Comparison of ENCODE assay signal across 26 mouse cellular contexts in the genomic region with DNA sequence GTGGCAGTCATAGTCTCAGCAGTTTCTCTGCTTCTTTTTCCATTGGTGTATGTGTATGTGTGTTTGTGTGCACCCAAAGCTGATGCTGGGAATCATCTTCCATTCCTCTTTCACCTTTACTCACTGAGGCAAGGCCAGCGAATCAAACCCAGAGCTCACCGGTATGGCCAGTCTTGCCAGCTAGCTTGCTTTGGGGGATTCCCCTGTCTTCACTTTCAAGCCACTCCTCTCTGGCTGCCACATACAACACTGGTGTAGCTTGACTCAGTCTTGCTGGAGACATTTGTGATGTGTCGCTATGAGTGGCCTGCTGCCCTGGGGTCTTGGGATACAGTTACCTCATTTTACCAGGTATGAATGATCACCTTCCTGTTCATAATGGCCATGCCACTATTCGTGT. TPM values are rescaled to one million over a fixed set of nuclear protein-coding genes. Genes with fewer than 3 reads are reported as not detected.
DNase-seq lines count a peak whose midpoint lies in the region; ATAC-seq and TF ChIP-seq lines count a peak whose summit lies in the region.
"Had no signal": no experiment of that assay in that cellular context is flagged by ENCODE, and none has a peak within 500 bp of the region (broad histone marks: within the 10 kb centered on the region; RNA-seq: fewer than 3 reads in every experiment).

No protein-coding gene starts in this region.

- WGBS in embryonic facial prominence, embryonic 14.5 days = 78% methylated on average over 4 of the region's 4 CpGs
- 83% methylated on average over 4 of the region's 4 CpGs for WGBS in embryonic facial prominence, embryonic 10.5 days
- WGBS in heart, embryonic 10.5 days = 79% methylated on average over 4 of the region's 4 CpGs
- 80% methylated on average over 4 of the region's 4 CpGs for WGBS in lung, postnatal 0 days
- 59% methylated on average over 4 of the region's 4 CpGs for WGBS in embryonic facial prominence, embryonic 15.5 days

- H3K27ac ChIP-seq in embryonic facial prominence, embryonic 14.5 days (replicated peaks; ENCODE audit: low read depth, low read length) = no peak overlapping the region
- H3K27ac ChIP-seq in embryonic facial prominence, embryonic 10.5 days (replicated peaks) = no peak overlapping the region
- no peak overlapping the region for H3K27ac ChIP-seq in heart, embryonic 10.5 days
- H3K27ac ChIP-seq in lung, postnatal 0 days (ENCODE audit: low read length) = no peak overlapping the region
- peak overlapping the region; percentile 60; the same call in 1 of the 2 replicates for H3K27ac ChIP-seq in embryonic facial prominence, embryonic 15.5 days (replicated peaks)
- H3K27ac ChIP-seq: heart, embryonic 15.5 days; hindbrain, embryonic 12.5 days; hindbrain, embryonic 15.5 days had no signal

- no peak for ATAC-seq in embryonic facial prominence, embryonic 14.5 days (ENCODE audit: low read depth)
- ATAC-seq in lung, postnatal 0 days = no peak
- no peak for ATAC-seq in embryonic facial prominence, embryonic 15.5 days (ENCODE audit: insufficient number of reproducible peaks, low FRiP score, low TSS enrichment, low read depth)
- ATAC-seq: forebrain, embryonic 14.5 days; forebrain, postnatal 0 days had no signal

- peaks cover 9% of the 10 kb centered on the region; the same call in 1 of the 2 replicates for H3K4me1 ChIP-seq in embryonic facial prominence, embryonic 14.5 days (ENCODE audit: control insufficient read depth, insufficient read depth, low read length)
- H3K4me1 ChIP-seq in embryonic facial prominence, embryonic 10.5 days = no peaks in the 10 kb centered on the region; the same call in 1 of the 2 replicates
- no peaks in the 10 kb centered on the region for H3K4me1 ChIP-seq in heart, embryonic 10.5 days
- no peaks in the 10 kb centered on the region for H3K4me1 ChIP-seq in lung, postnatal 0 days (ENCODE audit: insufficient read depth, low read depth, low read length)
- peaks cover 25% of the 10 kb centered on the region for H3K4me1 ChIP-seq in embryonic facial prominence, embryonic 15.5 days
- H3K4me1 ChIP-seq: heart, embryonic 12.5 days; heart, embryonic 15.5 days had no signal

- intact Hi-C loops in heart, postnatal 14 days (cut with DNase I) = no loop called here

- H3K36me3 ChIP-seq in embryonic facial prominence, embryonic 14.5 days (ENCODE audit: control insufficient read depth, insufficient read depth, low read length) = no peaks in the 10 kb centered on the region
- H3K36me3 ChIP-seq in embryonic facial prominence, embryonic 10.5 days (replicated peaks) = no peaks in the 10 kb centered on the region
- no peaks in the 10 kb centered on the region for H3K36me3 ChIP-seq in heart, embryonic 10.5 days
- no peaks in the 10 kb centered on the region for H3K36me3 ChIP-seq in lung, postnatal 0 days (ENCODE audit: insufficient read depth, low read length)
- no peaks in the 10 kb centered on the region for H3K36me3 ChIP-seq in embryonic facial prominence, embryonic 15.5 days
- H3K36me3 ChIP-seq: embryonic facial prominence, embryonic 13.5 days; heart, embryonic 12.5 days; heart, embryonic 15.5 days; hindbrain, embryonic 12.5 days had no signal

- no peak for TF ChIP-seq CTCF in lung, postnatal 0 days (IDR thresholded peaks at IDR 0.05)

- H3K4me3 ChIP-seq in embryonic facial prominence, embryonic 14.5 days (ENCODE audit: low read depth, low read length) = no peak overlapping the region
- H3K4me3 ChIP-seq in embryonic facial prominence, embryonic 10.5 days = no peak overlapping the region
- H3K4me3 ChIP-seq in heart, embryonic 10.5 days = no peak overlapping the region
- H3K4me3 ChIP-seq in lung, postnatal 0 days (ENCODE audit: low read depth, low read length) = no peak overlapping the region
- H3K4me3 ChIP-seq in embryonic facial prominence, embryonic 15.5 days (replicated peaks) = no peak overlapping the region
- H3K4me3 ChIP-seq: embryonic facial prominence, embryonic 13.5 days; heart, embryonic 12.5 days; heart, embryonic 15.5 days; hindbrain, embryonic 12.5 days; hindbrain, embryonic 15.5 days had no signal

- peak; percentile 21 for DNase-seq in embryonic facial prominence, embryonic 14.5 days (ENCODE audit: low spot score)
- no peak for DNase-seq in embryonic facial prominence, embryonic 10.5 days (ENCODE audit: low spot score)
- peak; percentile 43 for DNase-seq in heart, embryonic 10.5 days (ENCODE audit: low spot score)
- DNase-seq in heart, postnatal 14 days = no peak
- DNase-seq in lung, postnatal 0 days (ENCODE audit: low spot score) = peak; percentile 23
- DNase-seq in lung, postnatal 14 days = no peak
- no peak for DNase-seq in left cerebral cortex, adult 11 months (ENCODE audit: low spot score)
- DNase-seq: B cell, adult 2 months; cerebellum, adult 11 months; cerebellum, adult 2 months; cerebellum, adult 9-11 months; cerebellum, postnatal 25 days; forebrain, postnatal 0 days; gastrocnemius, postnatal 36 days; heart, postnatal 10 days had no signal

- no peak overlapping the region for H3K4me2 ChIP-seq in embryonic facial prominence, embryonic 14.5 days (ENCODE audit: low read depth, low read length)
- H3K4me2 ChIP-seq in lung, postnatal 0 days (replicated peaks; ENCODE audit: low read depth, low read length) = no peak overlapping the region
- H3K4me2 ChIP-seq in embryonic facial prominence, embryonic 15.5 days (replicated peaks) = no peak overlapping the region
- H3K4me2 ChIP-seq: embryonic facial prominence, embryonic 13.5 days; heart, embryonic 12.5 days; heart, embryonic 15.5 days; hindbrain, embryonic 12.5 days; hindbrain, embryonic 15.5 days had no signal

- no peaks in the 10 kb centered on the region for H3K9me3 ChIP-seq in embryonic facial prominence, embryonic 14.5 days (ENCODE audit: control insufficient read depth, low read length)
- no peaks in the 10 kb centered on the region for H3K9me3 ChIP-seq in embryonic facial prominence, embryonic 10.5 days
- H3K9me3 ChIP-seq in heart, embryonic 10.5 days = no peaks in the 10 kb centered on the region
- no peaks in the 10 kb centered on the region for H3K9me3 ChIP-seq in lung, postnatal 0 days (ENCODE audit: low read length)
- no peaks in the 10 kb centered on the region for H3K9me3 ChIP-seq in embryonic facial prominence, embryonic 15.5 days (replicated peaks)
- H3K9me3 ChIP-seq: embryonic facial prominence, embryonic 13.5 days; heart, embryonic 12.5 days; heart, embryonic 15.5 days; hindbrain, embryonic 12.5 days; hindbrain, embryonic 15.5 days had no signal

- H3K9ac ChIP-seq in embryonic facial prominence, embryonic 14.5 days (ENCODE audit: low read depth, low read length) = no peak overlapping the region
- no peak overlapping the region for H3K9ac ChIP-seq in lung, postnatal 0 days (replicated peaks; ENCODE audit: low read depth)
- H3K9ac ChIP-seq in embryonic facial prominence, embryonic 15.5 days = no peak overlapping the region
- H3K9ac ChIP-seq: embryonic facial prominence, embryonic 13.5 days; forebrain, postnatal 0 days; heart, embryonic 12.5 days; heart, embryonic 15.5 days; hindbrain, embryonic 12.5 days; hindbrain, embryonic 15.5 days had no signal

- H3K27me3 ChIP-seq in embryonic facial prominence, embryonic 14.5 days (replicated peaks; ENCODE audit: control insufficient read depth, insufficient read depth, low read length) = no peaks in the 10 kb centered on the region
- 0 out of 2 replicates have a peak, but pooled peaks cover 5% of the 10 kb centered on the region for H3K27me3 ChIP-seq in embryonic facial prominence, embryonic 10.5 days (replicated peaks; ENCODE audit: low read depth, poor library complexity, severe bottlenecking)
- peaks cover 2% of the 10 kb centered on the region; the same call in 1 of the 2 replicates for H3K27me3 ChIP-seq in heart, embryonic 10.5 days (ENCODE audit: insufficient read depth, poor library complexity, severe bottlenecking)
- H3K27me3 ChIP-seq in lung, postnatal 0 days (replicated peaks; ENCODE audit: insufficient read depth, low read length) = no peaks in the 10 kb centered on the region
- no peaks in the 10 kb centered on the region for H3K27me3 ChIP-seq in embryonic facial prominence, embryonic 15.5 days
- H3K27me3 ChIP-seq: embryonic facial prominence, embryonic 13.5 days; heart, embryonic 15.5 days; hindbrain, embryonic 12.5 days; hindbrain, embryonic 15.5 days had no signal

- TF ChIP-seq EP300 in lung, postnatal 0 days (IDR thresholded peaks at IDR 0.05) = no peak

RNA-seq across cellular contexts. Expression of a gene that starts 51.3 kb away (rescaled TPM):
- 2.4 TPM in 2 replicates for polyA plus RNA-seq in embryonic facial prominence, embryonic 14.5 days (2014; fragmentation: Nextera tagmentation; extraction: Ambion mirVana)
- 0.18 and 0.64 TPM in 2 replicates for polyA plus RNA-seq in embryonic facial prominence, embryonic 10.5 days (2016; fragmentation: Nextera tagmentation; extraction: Ambion mirVana)
- polyA plus RNA-seq in heart, embryonic 10.5 days (2016; fragmentation: Nextera tagmentation; extraction: Ambion mirVana) = 1.6 and 2.5 TPM in 2 replicates
- total RNA-seq in heart, postnatal 14 days (2021) = under 1 TPM; 0.32 to 0.43 TPM
- polyA plus RNA-seq in lung, postnatal 0 days (2015; fragmentation: Nextera tagmentation; extraction: Ambion mirVana) = 0.13 and 0.18 TPM in 2 replicates
- polyA plus RNA-seq in embryonic facial prominence, embryonic 15.5 days (2015; fragmentation: Nextera tagmentation; extraction: Ambion mirVana) = 5.2 and 6.1 TPM in 2 replicates
- total RNA-seq: common myeloid progenitor, adult 5-6 weeks; granulocyte monocyte progenitor cell, adult 5-6 weeks; hematopoietic stem cell, adult 5-6 weeks; MEL had no signal

Comparison
In these comparisons a context has a peak if more than half of its experiments do, and no peak if none do; other contexts are left out.
1. DNase-seq: peak in embryonic facial prominence, embryonic 14.5 days (single experiment), heart, embryonic 10.5 days (single experiment) and lung, postnatal 0 days (single experiment); none in embryonic facial prominence, embryonic 10.5 days (single experiment), heart, postnatal 14 days (0 of 2), lung, postnatal 14 days (single experiment) and left cerebral cortex, adult 11 months (single experiment).